Mouse (Mus musculus): ENCODE data around the gene Zdhhc8.

The Zdhhc8 gene

DNA sequence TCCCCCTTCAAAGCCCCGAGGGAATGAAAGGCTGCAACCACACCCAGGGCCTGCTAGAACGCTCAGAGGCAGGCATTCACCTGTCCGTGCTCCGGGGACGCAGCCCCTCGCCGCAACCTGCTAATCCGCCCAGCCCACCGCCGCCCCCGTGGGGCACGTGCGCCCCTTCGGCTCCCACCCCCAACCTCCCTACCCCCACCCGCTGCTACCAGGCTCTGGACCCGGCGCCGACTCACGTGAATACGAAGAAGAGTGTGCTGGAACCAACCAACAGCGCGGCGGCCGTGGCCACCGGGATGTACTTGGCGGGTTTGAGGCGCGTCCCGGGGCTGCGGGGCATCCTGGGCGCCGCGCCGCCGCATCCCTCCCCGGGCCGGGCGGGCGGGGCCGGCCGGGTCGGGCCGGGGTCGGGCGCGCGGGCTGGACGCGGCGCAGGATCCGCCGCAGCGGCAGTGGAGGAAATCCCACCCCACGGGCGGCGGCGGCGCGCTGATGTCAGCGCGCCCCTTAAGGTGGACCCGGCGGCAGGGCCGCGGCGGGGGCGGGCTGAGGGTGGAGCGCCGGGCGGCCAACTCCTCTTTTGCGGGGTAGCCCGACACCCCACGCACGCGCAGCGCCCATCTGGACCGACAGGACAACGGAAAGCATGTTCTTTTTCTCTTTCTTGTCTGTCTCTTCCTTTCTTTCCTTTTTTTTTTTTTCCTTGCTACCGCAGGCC lies at the start of gene Zdhhc8:
Zdhhc8 (minus strand) TSS at position 466 of the 718 bp plus-strand sequence.
- DNase-seq (ENCODE audit: low spot score), result peak; percentile 68

DNA sequence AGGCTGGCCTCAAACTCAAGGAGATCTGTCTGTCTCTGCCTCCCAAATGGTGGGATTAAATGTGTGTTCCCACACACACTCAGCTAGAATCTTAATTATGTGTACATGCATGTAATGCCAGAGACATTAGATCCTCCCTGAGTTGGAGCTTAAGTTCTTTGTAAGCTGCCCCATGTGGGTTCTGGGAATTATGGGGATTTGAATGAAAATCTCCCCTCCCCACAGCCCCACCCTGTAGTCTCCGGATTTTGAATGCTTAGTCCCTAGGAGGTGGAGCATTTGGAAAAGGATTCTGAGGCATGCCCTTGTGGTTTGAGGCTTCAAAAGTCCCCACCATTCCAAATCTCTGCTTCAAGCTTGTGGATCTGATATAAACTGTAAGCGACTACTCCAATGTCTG lies 40.2 kb upstream of the Zdhhc8 start:
- no peak for DNase-seq (ENCODE audit: low spot score)

DNA sequence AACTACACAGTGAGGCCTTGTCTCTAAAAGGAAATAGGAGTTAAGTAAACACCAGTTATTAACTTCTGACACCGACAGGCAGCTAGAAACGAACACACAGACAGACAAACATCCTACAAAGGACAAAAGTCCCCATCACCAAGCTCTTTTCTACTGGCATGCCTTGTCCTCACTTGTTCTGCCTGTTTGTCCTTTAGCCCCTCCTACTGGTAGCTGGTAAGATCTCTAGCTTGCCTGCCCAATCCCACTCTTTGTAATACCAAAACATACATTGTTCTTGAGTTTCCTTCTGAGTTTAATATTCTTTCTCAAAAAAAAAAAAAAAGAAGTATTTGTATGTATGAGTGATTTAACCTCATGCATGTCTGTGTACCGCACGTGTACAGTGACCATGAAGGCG lies 33.2 kb upstream of the Zdhhc8 start:
- no peak for DNase-seq (ENCODE audit: low spot score)

DNA sequence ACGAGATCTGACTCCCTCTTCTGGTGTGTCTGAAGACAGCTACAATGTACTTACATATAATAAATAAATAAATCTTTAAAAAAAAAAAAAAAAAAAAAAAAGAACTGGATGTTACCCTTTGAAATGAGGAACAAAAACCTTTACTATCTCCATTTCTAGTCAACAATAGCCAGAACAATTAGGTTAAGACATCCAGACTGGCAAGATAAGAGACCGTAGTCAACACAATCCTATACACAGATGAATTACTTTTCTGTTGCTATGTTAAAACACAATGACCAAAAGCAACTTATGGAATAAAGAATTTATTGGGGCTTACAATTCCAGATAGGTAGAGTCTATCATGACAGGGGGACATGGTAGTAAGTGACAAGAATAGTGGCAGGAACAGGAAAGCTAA lies 30.1 kb upstream of the Zdhhc8 start:
- no peak for DNase-seq (ENCODE audit: low spot score)

DNA sequence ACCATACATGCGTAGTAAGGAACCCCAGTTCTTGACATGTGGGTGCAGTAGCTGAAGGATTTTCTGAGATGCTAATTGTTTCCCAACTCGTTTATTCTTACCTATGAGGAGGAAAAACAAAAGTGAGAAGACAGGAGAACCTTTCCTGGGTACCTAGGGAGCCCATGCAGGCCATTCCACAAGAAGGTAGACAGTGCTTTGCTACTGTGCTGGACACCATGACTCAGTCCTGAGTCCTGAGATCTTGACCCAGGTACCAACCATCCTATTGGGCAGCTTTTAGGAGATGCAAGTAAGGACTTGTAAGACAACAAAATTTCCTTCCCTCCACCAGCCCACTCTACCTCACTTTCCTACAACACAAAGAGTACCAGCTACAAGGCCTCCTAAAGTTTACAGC lies 23.3 kb upstream of the Zdhhc8 start, which contains the start of gene Gm49776:
Gm49776 (minus strand) TSS at position 101 of the 400 bp plus-strand sequence.
- DNase-seq (ENCODE audit: low spot score), result no peak

DNA sequence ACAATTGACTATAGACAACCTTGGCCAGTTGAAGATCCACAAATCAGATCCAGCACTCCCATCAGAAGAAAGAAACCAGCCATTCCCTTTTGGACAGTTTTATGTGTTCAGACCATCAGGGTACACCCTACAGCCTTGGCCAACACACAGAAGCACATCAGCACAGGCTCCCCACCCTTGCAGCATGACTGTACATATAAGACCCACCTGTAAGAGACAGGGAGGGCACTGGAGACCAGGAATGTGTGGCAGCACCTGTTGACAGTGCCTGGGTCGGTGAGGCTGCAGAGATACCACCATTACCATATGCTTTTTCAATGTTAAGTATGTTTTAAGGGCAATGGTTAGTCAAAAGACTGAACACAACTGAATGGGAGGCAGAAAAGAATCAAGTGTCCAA lies 18.9 kb upstream of the Zdhhc8 start:
- DNase-seq (ENCODE audit: low spot score), result no peak

DNA sequence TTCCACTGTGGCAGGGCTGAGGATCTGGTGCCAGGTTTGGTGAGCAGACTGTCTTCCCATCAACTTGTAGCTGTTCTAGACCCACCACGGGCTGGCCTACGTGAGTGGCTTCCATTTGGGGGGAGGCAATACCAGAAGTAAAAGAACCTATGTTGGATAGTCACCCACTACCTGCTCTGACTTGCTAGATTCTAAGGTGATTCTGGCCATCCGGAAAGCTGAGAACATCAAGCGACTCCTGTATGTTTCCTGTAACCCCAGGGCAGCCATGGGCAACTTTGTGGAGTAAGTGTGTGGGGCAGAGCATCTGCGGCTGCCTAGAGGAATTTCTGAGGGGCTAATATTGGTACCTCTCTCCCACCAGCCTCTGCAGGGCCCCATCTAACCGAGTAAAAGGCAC lies 17.8 kb upstream of the Zdhhc8 start:
- no peak for DNase-seq (ENCODE audit: low spot score)

DNA sequence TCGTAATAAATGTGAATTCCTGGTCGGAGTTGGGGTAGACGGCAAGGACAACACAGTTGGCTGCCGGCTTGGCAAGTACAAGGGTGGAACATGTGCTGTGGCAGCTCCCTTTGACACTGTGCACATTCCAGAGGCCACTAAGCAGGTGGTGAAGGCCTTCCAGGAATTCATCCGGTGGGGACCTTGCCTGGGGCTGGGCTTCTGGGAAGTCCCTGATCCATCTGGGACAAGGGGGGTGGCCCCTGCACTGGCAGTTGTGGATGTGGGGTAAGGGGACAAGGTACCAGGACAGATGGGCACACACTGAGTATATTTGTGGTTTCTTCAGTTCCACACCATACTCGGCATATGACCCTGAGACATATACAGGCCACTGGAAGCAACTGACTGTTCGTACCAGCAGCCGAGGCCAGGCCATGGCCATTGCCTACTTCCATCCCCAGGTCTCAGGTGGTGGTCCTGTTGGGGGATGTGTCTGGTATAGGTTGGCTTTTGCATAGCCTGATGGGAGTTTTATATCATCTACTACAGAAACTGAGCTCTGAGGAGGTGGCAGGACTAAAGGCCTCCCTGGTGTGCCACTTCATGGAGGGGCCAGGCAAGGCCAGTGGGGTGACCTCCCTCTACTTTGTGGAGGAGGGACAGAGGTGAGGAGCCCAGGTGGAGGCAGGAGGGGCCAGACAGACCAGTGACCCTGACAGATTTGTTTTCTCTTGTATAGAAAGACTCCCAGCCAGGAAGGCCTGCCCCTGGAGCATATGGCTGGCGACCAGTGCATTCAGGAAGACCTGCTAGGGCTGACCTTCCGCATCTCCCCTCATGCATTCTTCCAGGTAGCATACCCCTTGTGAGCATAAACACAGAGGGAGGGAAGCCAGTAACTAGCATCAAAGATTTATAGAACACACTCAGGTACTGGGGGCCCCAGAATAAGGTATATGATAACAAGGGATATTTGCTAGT lies 16.2 kb upstream of the Zdhhc8 start:
- no peak for DNase-seq (ENCODE audit: low spot score)

DNA sequence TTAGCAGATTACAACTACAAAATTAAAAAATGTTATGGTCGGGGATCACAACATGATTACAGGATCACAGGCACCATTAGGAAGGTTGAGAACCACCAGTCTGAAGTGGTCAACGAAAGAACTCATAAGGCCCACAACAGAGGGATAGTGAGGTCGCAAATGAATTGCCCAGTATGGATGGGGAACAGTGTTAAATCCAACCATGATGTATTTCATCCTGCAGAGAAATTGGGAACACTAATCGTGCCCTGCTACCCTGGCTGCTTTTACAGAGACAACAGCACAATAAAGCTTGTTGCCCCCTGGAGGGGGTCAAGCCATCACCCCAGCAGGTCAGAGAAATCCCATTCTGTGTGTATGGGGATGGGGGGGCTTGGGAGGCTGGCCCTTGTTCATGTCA lies 15.3 kb upstream of the Zdhhc8 start:
- DNase-seq (ENCODE audit: low spot score), result no peak

DNA sequence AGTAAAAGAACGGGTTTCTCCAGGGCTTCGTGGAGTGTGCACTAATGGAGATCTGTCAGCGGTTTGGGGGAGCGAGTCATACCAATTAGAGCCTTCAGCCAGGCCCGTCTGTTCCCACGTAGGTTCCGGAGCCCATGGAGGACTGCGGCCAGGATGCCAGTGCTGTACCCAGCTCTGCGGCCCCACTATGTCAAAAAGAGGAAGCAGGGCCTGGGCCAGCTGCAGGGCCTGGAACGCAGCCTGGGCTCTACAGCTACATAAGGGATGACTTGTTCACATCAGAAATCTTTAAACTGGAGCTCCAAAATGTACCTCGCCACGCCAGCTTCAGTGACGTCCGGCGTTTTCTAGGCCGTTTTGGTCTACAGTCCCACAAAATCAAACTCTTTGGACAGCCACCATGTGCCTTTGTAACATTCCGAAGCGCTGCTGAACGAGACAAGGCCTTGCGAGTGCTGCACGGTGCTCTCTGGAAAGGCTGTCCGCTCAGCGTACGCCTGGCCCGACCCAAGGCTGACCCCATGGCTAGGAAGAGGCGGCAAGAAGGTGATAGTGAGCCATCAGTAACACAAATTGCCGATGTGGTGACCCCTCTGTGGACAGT lies 14.5 kb upstream of the Zdhhc8 start:
- peak; percentile 61 for DNase-seq (ENCODE audit: low spot score)

DNA sequence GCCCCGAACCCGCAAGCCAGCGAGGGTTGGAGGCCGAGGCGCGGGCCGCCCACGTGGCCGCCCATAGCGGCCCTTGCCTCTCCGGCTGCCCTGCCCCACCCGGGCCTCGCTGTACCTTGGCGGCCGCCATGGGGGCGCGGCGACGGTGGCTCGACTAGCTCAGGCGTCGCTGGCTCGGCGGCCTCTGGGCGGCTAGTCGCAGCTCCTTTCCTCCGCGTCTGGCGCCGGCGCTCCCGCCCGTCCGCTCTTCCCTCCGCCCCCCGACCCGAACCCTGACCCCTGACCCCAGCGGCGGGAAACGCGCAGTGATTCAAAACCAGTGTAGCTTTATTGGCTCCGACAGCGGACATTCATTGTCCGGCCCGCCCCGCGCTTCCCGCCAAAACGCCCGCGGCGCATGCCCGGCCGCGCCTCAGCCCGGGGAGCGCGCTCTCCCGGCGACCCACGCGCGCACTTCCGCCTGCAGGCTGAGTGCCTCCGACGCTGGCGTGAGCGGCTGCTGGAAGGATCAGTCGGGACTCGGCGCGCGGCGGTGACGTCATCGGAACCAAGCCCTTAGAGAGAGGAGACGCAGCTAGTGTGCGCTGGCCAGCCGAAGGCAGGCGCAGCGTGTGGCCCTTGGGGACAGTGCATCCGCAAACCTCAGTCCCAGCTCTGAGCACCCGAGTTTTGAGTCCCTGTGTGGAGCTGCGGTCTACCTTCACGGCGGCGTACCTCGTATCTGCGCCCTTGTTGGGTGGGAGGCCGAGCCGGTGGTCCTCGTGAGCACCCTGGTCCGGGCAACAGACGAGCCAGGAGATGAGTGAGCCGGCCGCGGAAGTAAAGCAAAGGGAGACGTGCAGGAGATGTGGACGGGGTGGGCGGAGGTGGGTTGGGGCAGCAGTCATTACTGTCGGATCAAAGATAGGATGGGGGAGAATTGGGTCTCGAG lies 13.8 kb upstream of the Zdhhc8 start, which contains the start of the genes Trmt2a and Ranbp1:
Trmt2a (plus strand) TSS at position 247 of the 931 bp plus-strand sequence.
Ranbp1 (minus strand) TSS at position 300 of the 931 bp plus-strand sequence.
- peak; percentile 100 for DNase-seq (ENCODE audit: low spot score)

DNA sequence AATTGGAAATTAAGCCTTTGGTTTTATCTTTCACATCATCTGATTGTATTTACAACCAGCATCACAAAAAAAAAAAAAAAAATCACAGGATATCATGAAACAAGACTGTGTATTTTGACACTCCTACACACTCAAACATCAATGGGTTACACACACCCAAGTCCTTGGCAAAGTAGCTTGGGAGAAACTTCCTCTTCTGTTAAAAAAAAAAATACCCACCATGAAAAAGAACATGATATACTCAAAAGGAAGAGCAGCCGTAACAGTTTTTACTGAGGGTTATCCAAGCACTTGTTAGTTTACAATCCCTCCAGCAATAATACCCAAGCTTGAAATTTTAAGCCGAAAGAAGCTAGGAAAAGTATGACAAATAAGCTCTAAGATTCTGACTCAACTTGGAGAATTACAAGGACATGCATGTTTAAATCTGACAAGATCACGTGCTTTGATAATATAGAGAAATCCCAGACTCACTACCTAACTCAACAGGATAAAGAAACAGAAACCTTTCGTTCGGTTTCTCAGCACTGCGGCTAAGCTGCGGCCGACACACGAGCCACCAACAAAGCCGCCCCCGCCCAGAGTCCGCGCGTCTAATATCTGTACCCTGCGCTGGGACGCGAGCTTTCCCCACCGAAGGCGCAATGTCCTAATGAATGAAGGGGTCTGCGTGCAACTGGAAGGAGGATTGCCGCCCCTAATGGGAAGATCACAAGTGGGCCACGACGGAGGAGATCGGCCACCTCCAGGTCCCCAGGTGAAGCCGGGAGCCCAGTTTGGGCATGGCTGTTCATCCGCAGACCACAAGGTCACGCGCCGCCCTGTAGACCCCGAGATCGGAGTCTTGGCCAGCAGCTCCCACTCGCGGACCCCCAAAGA lies 12.8 kb upstream of the Zdhhc8 start:
- DNase-seq (ENCODE audit: low spot score), result peak; percentile 50

DNA sequence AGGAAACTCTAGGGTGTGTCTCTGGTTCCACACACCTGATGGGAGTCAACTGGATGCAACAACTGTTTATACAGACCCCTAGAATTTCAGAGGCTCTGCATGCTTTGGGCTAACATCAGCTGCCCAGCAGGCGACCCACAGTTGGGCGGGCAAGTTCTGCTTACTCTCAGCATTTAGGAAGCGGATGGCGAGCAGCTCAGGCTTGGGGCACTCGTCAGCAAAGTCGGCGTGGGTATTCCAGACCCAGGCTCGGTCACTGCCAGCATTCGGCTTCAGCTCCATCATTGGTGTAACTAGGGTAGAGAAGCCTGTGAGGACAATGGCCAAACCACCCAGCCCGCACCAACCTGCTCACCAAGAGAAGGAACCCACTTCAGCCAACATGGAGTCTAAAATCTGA lies 6.6 kb upstream of the Zdhhc8 start:
- no peak for DNase-seq (ENCODE audit: low spot score)

DNA sequence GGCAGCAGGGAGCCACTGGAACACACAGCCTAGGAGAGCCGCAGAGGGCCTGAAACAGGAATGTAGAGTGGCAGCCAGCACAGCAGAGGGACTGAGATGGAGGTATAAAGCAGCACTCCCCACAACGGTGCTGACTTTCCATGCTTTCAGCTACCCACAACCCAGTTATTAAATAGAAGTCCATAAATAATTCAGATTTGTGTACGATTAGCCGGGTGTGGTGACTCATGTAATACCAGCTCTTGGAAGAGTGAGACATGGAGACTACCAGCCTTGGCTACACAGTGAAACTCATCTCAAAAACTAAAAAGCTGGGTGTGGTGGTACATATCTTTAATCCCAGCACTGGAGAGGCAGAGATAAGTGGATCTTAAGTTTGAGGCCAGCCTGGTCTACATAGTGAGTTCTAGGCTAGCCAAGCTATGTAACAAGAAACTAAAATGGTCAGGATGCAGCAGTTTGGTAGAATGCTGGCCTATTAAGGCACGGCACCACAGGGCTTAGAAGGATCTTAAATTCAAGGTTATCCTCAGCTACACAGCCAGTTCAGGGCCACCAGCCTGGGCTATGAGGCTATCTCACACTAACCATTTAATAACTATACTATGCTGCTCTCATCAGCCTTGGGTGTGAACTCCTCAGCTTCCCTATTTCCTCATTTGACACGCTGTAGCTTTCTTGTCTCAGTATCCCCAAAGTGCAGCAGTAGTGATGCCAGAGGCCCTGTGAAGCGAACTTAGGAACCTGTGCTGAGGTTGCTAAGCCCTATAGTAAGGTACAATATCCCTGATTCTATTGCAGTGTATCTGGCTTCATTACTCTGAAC lies 2.0 kb upstream of the Zdhhc8 start:
- DNase-seq (ENCODE audit: low spot score), result no peak

DNA sequence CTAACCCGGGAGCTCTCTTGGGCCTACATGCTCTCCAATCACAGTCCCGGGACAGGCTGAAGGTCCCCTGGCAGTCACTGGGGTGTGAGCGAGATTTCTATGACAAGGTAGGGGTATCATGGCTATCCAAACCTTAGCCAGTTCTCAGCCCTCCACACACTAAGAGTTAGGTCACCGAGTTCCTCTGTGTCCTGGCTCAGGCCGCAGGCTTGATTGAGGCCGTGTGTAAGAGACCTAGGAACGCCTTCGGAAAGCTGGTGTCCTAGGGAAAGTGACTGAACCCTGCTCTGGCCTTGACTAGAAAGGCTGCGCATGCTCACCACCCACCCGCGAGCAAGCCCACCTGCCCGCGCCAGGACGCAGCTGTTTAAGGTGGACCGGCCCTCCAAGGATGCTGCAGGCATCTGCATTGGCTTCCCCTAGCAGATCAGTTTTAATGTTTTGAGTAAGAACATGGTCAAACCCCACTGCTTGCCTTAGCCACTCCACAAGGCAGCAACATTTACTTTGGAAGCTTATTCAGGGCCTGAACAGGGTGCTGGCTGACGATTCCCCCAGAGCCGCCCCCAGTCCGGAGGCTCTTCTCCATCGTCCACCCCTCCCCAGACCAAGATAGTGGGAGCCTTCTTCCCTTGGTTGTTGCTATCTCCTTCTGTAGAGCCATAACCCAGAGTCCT lies 591 bp upstream of the Zdhhc8 start:
- peak; percentile 76 for DNase-seq (ENCODE audit: low spot score)

DNA sequence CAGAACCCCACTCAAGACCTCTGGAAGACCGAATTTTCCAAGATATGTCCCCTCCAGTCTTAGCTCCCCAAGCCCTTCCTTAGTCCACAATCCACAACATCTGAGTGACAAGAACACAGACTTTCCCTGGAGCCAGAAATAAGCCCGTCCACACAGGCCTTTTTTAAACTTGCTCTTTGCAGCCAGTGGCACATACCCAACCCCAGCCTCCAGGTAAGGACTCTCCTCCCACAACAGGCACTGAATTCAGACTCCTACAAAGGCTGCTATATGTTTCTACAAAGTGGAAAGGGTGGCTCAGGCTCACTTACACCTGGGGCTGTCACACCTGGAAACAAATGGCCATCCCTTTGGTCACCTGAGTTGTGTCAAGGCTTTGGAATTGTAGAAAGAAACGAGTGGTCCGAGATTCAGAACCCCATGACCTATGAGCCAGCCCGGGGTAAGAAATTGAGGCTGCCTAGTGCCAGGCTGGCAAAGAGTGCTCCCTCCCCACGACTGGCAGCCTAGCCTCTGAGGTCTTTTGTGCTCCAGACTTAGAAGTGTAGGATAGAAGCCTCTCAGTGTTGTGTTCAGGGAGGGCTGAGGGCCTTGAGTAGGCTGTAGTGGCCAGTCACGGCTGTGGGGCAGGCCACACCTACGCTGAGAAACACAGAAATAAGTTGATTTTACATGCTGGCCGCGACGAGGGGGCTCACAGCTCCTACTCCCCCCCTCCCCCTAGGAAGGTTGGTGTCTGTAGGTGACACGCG lies 841 bp downstream of the Zdhhc8 start:
- DNase-seq (ENCODE audit: low spot score), result no peak

DNA sequence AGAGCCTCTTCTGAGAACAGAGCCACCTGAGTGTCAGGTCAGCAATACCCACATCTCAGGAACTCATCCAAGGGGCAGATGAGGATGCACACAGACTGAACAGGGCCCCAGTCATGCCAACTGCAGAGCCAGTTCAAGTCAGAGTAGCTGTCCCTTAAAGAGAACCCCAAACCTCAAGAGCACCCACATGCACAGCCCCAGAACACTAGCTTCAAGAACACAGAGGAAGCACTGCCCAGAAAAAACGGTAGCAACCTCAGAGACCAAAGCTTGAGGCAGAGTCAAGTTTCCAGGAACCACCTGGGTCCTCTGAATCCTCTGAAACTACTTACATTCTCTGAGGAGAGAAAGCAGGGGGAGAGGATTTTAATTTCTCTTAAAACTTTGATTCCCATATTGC lies 1.5 kb downstream of the Zdhhc8 start:
- no peak for DNase-seq (ENCODE audit: low spot score)

DNA sequence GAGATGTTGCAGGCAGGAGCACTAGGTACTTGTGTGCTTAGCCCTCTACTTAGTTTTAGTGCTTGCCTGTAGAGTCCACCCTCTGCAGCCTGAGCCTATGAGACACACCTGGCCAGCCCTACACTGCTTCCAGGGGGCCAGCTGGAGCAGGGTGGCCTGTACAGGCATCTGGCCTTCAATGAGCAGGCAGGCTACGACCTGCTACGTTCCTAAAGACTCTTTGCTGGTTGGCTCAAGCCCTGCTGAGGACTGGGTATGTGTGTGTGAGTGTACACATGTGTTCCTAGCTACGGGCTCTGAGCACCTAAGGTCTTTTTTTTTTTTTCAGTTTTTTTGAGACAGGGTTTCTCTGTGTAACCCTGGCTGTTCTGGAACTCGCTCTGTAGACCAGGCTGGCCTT lies 3.5 kb downstream of the Zdhhc8 start:
- no peak for DNase-seq (ENCODE audit: low spot score)
